Comparison of ENCODE assay signal across 28 mouse cellular contexts in the genomic region with DNA sequence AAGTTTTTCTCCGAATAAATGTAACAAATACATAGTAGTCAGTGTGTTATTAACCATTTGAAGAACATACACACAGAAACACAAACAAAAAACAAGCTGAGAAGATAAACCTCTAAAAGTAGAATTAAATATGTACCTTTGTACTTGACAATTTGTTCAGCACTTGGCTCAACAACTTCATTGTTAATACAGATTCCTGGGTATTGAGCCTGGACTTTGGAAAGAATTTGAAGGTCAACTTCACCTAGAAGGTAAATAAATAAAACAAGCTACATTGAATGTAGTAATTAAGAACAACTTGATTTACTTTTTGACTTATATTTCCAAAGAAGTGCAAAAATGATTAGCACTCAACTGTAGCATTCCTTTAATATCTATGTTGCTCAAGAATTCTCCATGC. TPM values are rescaled to one million over a fixed set of nuclear protein-coding genes. Genes with fewer than 3 reads are reported as not detected.
"Had no signal": no experiment of that assay in that cellular context is flagged by ENCODE, and none has a peak within 500 bp of the region (broad histone marks: within the 10 kb centered on the region; RNA-seq: fewer than 3 reads in every experiment).

No protein-coding gene starts in this region.

- H3K4me3 ChIP-seq: heart, adult 2 months; heart, embryonic 10.5 days; heart, embryonic 12.5 days; heart, embryonic 13.5 days; heart, embryonic 15.5 days; hindbrain, embryonic 10.5 days; hindbrain, embryonic 12.5 days; hindbrain, embryonic 13.5 days; hindbrain, embryonic 15.5 days; intestine, embryonic 15.5 days; layer of hippocampus, adult 2 months; left cerebral cortex, adult 2 months had no signal

- H3K4me1 ChIP-seq: heart, embryonic 10.5 days; heart, embryonic 12.5 days; heart, embryonic 13.5 days; heart, embryonic 15.5 days; hindbrain, embryonic 10.5 days; hindbrain, embryonic 12.5 days; hindbrain, embryonic 13.5 days; hindbrain, embryonic 15.5 days; intestine, embryonic 15.5 days had no signal

- H3K9me3 ChIP-seq: heart, embryonic 10.5 days; heart, embryonic 12.5 days; heart, embryonic 13.5 days; heart, embryonic 15.5 days; hindbrain, embryonic 10.5 days; hindbrain, embryonic 12.5 days; hindbrain, embryonic 13.5 days; hindbrain, embryonic 15.5 days; intestine, embryonic 15.5 days had no signal

- DNase-seq: heart, adult 2 months; heart, postnatal 10 days; heart, postnatal 14 days; heart, postnatal 36 days; heart, postnatal 4 days; kidney, postnatal 10 days; kidney, postnatal 4 days; layer of hippocampus, adult 9-11 months; layer of hippocampus, postnatal 36 days had no signal

- H3K27ac ChIP-seq: heart, adult 2 months; heart, embryonic 10.5 days; heart, embryonic 13.5 days; heart, embryonic 15.5 days; hindbrain, embryonic 10.5 days; hindbrain, embryonic 12.5 days; hindbrain, embryonic 13.5 days; hindbrain, embryonic 14.5 days; hindbrain, embryonic 15.5 days; hindbrain, postnatal 0 days; intestine, embryonic 15.5 days; kidney, postnatal 0 days; layer of hippocampus, adult 2 months; left cerebral cortex, adult 2 months had no signal

- H3K27me3 ChIP-seq: heart, embryonic 12.5 days; heart, embryonic 13.5 days; heart, embryonic 15.5 days; hindbrain, embryonic 12.5 days; hindbrain, embryonic 13.5 days; hindbrain, embryonic 15.5 days; intestine, embryonic 15.5 days had no signal

- ATAC-seq: hindbrain, embryonic 16.5 days; hindbrain, postnatal 0 days; inflammation-experienced regulatory T-cells, adult 6 months; intestine, embryonic 15.5 days; intestine, embryonic 16.5 days; intestine, postnatal 0 days had no signal

- H3K9ac ChIP-seq: heart, embryonic 12.5 days; heart, embryonic 13.5 days; heart, embryonic 15.5 days; hindbrain, embryonic 12.5 days; hindbrain, embryonic 13.5 days; hindbrain, embryonic 14.5 days; hindbrain, embryonic 15.5 days; intestine, embryonic 15.5 days had no signal

- H3K36me3 ChIP-seq: heart, embryonic 10.5 days; heart, embryonic 12.5 days; heart, embryonic 13.5 days; heart, embryonic 15.5 days; hindbrain, embryonic 10.5 days; hindbrain, embryonic 12.5 days; hindbrain, embryonic 13.5 days; hindbrain, embryonic 15.5 days; intestine, embryonic 15.5 days had no signal

- H3K4me2 ChIP-seq: heart, embryonic 11.5 days; heart, embryonic 12.5 days; heart, embryonic 13.5 days; heart, embryonic 15.5 days; hindbrain, embryonic 12.5 days; hindbrain, embryonic 13.5 days; hindbrain, embryonic 14.5 days; hindbrain, embryonic 15.5 days; intestine, embryonic 15.5 days had no signal

RNA-seq across cellular contexts. Expression of a gene that starts 30.2 kb away (rescaled TPM):
- polyA plus RNA-seq: inflammation-experienced regulatory T-cells, adult 6 months had no signal
